Mouse (Mus musculus) thymus, postnatal 10 days (tissue): ENCODE data around the gene Ccdc177.

ENCODE experiments used
- DNase-seq, 2 experiments: peaks; one replicate each; pipeline ENCODE4 v3.0.0; 2021; ENCODE audit warnings: low spot score in 2 of 2

Gene Ccdc177

GRCm38 (mm10) chr12:80736464-80737282 is 23.8 kb downstream of the Ccdc177 start:
- peak; percentile 53 to 54 for DNase-seq

DNA sequence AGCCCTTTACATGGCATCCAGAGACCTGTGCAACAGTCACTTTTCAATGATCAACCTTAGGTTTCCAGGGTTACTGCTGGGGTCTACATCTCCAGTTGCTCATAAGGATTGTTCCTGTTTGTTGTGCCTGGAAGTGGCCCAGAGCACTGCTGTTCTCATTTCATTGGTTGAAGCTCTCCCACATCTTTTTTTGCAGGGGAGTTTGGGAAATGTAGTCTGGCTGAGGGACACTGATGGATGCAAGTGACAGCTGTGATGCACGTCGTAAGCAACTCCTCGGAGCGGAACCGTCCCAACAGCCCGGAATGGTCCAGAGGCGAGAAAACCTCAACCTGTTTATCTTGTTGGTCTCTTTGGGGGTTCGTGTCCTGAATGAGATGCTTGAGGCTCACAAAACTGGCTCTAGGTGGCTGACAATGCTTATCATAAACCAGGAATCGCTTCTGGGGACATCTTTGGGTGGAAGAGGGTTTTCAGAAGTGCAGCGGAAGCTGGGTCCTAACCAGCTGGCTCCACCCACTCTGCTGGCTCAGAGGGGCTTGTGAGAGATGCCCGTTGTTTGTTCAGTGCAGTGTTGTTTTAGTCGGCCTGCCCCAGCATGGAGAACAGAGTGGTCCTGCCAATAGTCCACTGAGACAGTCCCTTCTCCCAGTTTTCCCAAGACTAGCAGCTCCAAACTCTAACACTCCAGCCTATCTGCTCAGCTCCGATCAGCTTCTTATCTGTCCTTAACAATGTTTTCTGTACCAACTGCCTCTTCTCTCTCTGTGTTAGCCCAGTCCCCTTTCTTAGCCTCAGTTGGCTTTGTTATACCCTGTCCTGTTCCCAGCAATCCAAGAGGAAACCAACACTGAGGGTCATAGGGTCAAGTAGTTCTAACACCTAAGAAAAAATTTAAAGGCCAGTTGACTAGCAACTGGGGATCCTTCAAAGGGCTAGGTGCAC is 25.7 kb downstream of the Ccdc177 start:
- DNase-seq, result peak in 1 of 2 experiments; percentile 51

DNA sequence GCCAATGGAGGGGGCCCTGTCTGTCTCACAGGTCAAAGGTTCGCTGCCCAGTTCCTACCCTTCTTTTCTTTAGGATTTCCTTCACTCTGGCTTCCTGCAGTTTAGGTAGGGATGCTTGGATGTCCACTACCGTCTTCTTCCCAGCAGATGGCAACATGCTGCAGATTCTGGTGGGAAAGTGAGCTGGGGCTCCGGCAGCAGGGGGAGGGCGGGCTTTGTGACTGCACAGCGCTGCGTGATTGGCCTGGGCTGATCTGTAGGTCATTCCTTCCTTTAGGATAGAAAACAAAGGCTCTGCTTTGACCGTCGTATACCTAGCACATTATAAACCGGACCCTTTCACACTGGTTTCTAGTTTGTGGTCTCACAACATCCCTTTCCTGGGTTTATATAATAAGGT is 29.9 kb downstream of the Ccdc177 start:
- DNase-seq, result peak in 1 of 2 experiments; percentile 25

DNA sequence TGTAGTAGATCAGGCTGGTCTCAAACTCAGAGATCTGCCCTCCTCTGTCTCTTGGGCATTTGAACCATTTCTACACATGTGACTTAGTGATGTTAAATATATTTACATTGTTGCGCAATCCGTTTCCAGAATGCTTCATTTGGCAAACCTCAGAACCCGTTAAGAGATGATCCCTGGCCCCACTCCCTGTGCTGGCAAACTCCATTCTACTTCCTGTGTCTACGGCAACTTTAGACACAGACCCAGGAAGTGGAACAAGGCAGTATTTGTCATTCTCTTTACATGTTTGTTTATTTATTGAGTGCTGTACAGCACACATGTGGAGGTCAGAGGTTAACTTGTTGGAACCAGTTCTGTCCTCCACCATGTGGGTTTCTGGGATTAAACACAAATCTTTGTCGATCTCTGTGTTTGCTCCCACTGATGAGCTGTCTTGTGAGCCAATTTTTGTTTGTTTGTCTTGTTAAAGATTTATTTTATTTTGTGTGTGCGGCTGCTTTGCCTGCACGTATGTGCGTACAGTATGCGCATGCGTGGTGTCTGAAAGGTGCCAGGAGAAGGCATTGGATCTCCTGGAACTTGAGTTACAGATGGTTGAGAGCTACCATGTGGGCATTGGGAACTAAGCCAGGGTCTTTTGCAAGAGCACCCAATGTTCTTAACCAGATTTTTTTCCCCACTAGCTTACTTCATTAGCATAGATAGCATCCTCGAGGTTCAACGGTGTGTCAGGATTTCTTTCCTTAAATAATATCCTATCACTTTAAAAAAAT is 30.5 kb downstream of the Ccdc177 start:
- DNase-seq, result no peak

- DNase-seq, result no peak
Measured at GRCm38 (mm10) chr12:80728814-80729213, 31.7 kb downstream of the Ccdc177 start.

- DNase-seq, result no peak
Measured at GRCm38 (mm10) chr12:80728207-80728606, 32.3 kb downstream of the Ccdc177 start.

- peak; percentile 51 to 85 for DNase-seq
Measured at GRCm38 (mm10) chr12:80724853-80725559, 35.5 kb downstream of the Ccdc177 start.

- DNase-seq, result no peak
Measured at GRCm38 (mm10) chr12:80721458-80721857, 39.0 kb downstream of the Ccdc177 start.

GRCm38 (mm10) chr12:80720507-80720906 is 40.0 kb downstream of the Ccdc177 start:
- DNase-seq, result no peak

DNA sequence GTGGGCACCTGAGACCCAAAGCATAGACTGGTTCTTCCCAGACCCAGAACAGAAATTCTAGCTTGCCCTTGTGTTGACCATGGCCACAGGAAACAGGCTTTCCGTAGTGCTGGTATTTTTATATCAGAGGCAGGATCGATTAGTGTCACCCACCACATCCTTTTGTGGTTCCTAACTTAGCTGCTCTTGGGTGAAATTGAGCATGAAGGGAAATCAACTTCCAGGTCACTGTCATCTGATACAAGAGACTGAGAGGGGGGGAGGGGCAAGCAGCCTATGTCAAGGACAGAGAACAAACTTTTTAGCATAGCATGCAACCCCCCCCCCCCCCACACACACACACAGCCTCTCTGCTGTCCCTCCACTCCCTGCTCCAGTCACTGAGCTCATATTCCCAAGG is 41.3 kb downstream of the Ccdc177 start:
- DNase-seq, result no peak

DNA sequence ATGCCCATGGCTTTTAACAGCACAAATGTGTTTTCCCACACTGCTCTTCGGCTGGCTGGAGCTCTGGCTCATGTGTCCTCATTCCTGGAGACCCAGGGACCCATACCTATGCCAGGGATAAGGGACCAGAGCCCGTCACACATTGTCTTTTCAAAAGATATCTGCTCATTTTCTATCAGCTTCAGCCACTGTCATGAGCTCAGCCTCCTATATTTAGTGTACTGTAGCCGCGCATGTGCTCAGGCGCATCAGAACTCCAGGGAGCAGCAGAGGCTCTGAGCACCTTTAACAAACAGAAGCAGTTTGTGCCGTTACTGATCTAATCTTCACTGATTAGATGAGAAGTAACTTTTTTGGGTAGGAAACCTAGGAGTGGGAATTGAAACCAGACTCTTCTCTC is 44.6 kb downstream of the Ccdc177 start:
- DNase-seq, result no peak

DNA sequence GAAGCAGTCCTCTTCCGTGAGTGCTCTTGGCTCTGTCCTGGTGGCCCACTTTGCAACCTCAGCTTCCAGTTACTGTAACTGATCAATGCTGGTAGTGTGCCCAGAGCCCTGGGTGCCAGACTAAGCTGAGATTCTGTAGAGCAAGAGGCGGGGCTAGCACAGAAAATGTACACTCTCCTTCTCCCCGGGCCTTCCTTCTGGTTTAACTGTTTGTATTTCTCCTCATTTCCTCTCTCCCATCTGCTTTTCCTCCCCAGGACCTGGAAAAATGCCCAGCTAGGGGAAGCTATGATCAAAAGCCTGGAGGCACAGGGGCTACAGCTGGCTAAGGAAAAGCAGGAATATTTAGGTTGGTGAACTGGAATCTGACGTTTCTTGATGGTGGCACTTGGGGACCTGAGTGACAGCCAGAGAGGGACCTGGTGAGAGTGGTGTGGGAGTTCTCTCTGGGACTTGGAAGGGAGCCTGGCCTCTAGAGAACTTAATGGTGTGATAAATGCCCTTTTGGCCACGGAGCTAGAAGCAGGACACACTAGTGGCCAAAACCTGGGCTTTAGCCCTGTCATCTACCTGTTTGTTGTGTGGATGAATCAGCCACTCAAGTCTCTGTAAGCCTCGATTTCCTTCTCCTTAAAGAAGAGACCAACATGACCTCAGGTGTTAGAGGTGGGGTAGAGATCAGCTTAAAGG is 53.4 kb downstream of the Ccdc177 start:
- DNase-seq, result no peak

DNA sequence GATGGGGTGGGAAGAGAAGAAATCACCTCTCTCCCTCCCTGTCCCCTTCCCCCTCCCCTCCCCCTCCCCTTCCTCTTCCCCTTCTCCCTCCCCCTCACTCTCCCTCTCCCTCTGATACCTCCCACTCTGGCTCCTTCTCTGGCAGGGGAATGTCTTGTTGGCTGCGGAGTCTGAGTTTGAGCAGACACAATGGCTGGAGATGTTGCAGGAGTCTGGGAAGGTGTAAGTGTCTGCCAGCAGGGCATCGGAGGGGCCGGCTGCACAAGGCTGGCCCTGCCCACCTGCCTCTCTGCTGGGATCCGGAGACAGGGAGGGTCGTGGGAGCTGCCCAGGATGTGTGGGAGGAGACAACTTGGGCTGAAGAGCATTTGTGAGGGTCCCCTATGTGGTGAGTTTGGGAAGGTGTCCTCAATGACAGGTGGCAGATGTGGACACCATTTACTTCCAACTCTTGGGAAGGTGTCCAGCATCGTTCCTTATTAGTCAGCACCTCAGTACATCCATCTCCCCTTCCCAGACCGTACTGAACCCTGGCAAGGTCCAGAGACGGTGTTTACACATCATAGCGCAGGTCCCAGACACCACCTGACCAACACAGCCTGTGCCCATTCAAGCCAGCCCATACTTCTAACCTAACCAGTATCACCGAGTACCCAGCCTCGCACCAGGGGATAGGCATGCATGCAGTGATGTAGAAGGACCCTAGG is 54.1 kb downstream of the Ccdc177 start:
- no peak for DNase-seq
